Comparison of ENCODE assay signal across 18 mouse cellular contexts in genomic region chr12:56522191-56522590, GRCm38 (mm10). TPM values are rescaled to one million over a fixed set of nuclear protein-coding genes. Genes with fewer than 3 reads are reported as not detected.
"Had no signal": no experiment of that assay in that cellular context is flagged by ENCODE, and none has a peak within 500 bp of the region (broad histone marks: within the 10 kb centered on the region; RNA-seq: fewer than 3 reads in every experiment).

No protein-coding gene starts in this region.

- H3K9ac ChIP-seq: intestine, embryonic 15.5 days; liver, embryonic 15.5 days; midbrain, embryonic 13.5 days; neural tube, embryonic 13.5 days; stomach, embryonic 15.5 days had no signal

- H3K4me2 ChIP-seq: intestine, embryonic 15.5 days; liver, embryonic 11.5 days; liver, embryonic 15.5 days; midbrain, embryonic 13.5 days; neural tube, embryonic 13.5 days; stomach, embryonic 15.5 days had no signal

- H3K4me1 ChIP-seq: liver, embryonic 15.5 days had no signal

- ATAC-seq: intestine, embryonic 15.5 days; midbrain, embryonic 13.5 days had no signal

- H3K27ac ChIP-seq: intestine, embryonic 15.5 days; layer of hippocampus, adult 2 months; liver, embryonic 15.5 days; macrophage; midbrain, embryonic 13.5 days; neural tube, embryonic 13.5 days; stomach, embryonic 15.5 days had no signal

- H3K4me3 ChIP-seq: intestine, embryonic 15.5 days; layer of hippocampus, adult 2 months; liver, embryonic 15.5 days; megakaryocyte, embryonic 14.5 days; midbrain, embryonic 13.5 days; neural tube, embryonic 13.5 days; stomach, embryonic 15.5 days had no signal

- DNase-seq: kidney, adult 18-20 months; kidney, postnatal 10 days; kidney, postnatal 4 days; right cerebral cortex, postnatal 14 days; thymus, postnatal 36 days had no signal

- H3K9me3 ChIP-seq: intestine, embryonic 15.5 days; liver, embryonic 15.5 days; midbrain, embryonic 13.5 days; neural tube, embryonic 13.5 days; stomach, embryonic 15.5 days had no signal

- H3K36me3 ChIP-seq: intestine, embryonic 15.5 days; liver, embryonic 15.5 days; midbrain, embryonic 13.5 days; neural tube, embryonic 13.5 days; stomach, embryonic 15.5 days had no signal

RNA-seq across cellular contexts. Expression of gene Nkx2-1, which starts 14.5 kb away (rescaled TPM):
- polyA plus RNA-seq: intestine, embryonic 15.5 days; kidney, embryonic 14.5 days; liver, embryonic 11.5 days; liver, embryonic 15.5 days; macrophage; spleen, adult 2 months; testis, adult 2 months; thymus, postnatal 0 days had no signal
